Mouse (Mus musculus) bone marrow macrophage, adult 2 months (primary cell): ENCODE results near the gene Enah.

Source experiments
- CTCF ChIP-seq: IDR thresholded peaks from 2 replicates; pipeline ENCODE4 v1.5.1; 2012; ENCODE audit warnings: low read depth, mild to moderate bottlenecking, low read length, moderate library complexity
- POLR2A ChIP-seq: IDR thresholded peaks from 2 replicates; pipeline ENCODE4 v1.6.1; 2012; ENCODE audit warnings: mild to moderate bottlenecking, low read depth, low read length, borderline replicate concordance

DNA sequence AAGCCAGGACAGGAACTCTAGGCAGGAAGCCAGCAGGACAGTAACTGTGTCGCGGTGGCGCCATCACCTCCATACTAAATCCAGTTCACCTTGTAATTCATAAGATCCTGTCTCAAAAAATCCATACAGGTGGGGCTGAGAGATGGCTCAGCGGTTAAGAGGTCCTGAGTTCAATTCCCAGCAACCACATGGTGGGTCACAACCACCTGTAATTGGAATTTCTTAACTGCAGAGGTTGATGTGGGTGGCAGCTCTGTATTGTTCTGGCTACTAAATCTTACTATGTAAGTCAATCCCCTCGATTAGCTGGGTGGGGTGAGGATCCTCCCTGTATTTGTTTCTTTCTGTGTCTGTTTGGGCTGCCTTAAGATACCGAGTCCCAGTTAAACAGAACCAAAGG is 11.3 kb upstream of the Enah start:
- TF ChIP-seq POLR2A: no peak
- TF ChIP-seq CTCF: no peak
